Mouse (Mus musculus) frontal cortex, adult 2 months (tissue): ENCODE measurements around the gene Acrv1. TPM values are rescaled to one million over a fixed set of nuclear protein-coding genes. Genes with fewer than 3 reads are reported as not detected.
"Not testable (repeated sequence)": the region's sequence is repeated elsewhere in the genome, so short reads cannot be mapped to it uniquely, and the experiment has no call there.

Experiments
- DNase-seq, 2 experiments: peaks; one replicate each; pipeline ENCODE4 v3.0.0; 2022; ENCODE audit warnings: low spot score in 1 of 2; ENCODE audit errors: extremely low spot score in 1 of 2
- polyA plus RNA-seq: library from polyadenylated mRNA; depleted of rRNA; stranded (reverse); fragments of >200 nt; gene quantifications from 2 replicates; pipeline ENCODE4 v1.2.3, GENCODE M21; 2012; rRNA removed

Acrv1 gene
- polyA plus RNA-seq: not detected in 2 replicates

DNA sequence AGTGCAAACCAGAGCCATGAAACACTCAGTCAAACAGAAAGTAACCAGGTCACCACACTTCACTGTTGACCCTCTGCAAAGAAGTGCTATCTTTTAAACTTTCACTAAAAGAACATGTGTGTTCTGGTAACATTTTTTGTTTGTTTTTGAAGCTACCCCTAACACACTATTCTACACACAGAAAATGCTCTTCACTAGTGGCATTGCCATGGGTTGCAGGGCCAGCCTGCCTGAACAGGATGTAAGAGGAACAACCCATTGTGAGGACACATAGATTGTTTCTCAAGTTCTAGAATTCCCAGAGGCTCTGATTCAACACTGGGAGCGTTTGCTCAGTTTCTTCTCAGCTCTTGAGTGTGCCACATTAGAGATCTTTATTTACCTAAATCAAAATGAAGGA is at the start of gene Acrv1:
Acrv1 (plus strand) TSS at position 301 of the 400 bp plus-strand sequence.
- no peak for DNase-seq

DNA sequence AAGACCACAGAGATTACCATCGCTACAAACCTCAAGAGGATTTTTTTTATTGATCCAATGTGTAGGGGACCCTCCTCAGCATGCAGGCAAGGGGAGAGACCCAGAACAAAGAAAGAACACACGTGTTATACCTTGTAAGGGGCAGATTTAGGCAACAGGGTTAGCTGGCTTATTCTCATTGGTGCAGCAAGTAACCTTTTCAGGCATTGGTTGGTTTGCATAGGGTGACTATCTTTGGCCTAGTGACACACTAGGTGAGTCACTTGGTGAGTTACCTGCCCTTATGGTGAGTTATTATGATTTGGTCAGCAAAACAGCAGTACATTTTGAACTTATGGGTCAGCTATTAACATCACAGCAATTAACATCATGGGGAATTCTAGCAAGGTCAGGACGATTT is 49.7 kb upstream of the Acrv1 start, which contains the start of gene A630095E13Rik:
A630095E13Rik (minus strand) TSS at position 101 of the 400 bp plus-strand sequence.
- DNase-seq: not testable (repeated sequence)

DNA sequence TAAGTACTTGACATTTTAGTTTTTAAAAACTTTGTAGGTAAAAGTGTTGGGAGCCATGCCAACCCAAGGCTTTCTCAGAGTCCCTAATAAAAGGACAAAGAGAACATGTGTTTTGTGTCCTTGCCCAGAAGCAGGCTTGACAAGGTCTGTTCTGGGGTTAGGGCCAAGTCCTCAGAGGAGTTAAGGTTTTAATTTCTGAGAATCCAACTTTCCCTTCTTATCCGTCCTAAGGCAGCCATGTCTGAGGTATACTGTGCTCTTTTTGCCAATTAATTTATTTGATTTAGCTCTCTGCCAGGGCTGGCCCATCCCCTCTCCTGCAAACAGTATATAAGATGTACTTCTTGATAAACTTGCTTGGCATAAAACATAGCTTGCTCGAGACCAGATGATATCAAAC is 11.6 kb upstream of the Acrv1 start:
- no peak for DNase-seq

DNA sequence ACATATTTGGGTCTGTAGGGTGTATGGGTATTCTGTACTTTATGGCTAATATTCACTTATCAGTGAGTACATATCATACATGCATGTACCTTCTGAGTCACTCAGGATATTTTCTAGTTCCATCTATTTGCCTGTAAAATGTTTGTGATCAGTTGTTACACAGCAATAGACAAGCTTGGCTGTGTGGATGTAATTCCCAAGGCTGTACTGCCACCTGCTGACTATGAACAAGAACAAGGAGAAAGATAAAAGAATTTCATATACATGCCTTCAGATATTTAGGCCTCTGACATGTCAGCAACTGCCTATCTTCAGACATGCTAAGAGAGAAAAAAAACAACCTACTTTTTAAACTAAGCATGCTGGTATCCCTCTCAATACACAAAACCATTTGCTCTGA is 5.7 kb upstream of the Acrv1 start:
- peak in 1 of 2 experiments; percentile 58 for DNase-seq

DNA sequence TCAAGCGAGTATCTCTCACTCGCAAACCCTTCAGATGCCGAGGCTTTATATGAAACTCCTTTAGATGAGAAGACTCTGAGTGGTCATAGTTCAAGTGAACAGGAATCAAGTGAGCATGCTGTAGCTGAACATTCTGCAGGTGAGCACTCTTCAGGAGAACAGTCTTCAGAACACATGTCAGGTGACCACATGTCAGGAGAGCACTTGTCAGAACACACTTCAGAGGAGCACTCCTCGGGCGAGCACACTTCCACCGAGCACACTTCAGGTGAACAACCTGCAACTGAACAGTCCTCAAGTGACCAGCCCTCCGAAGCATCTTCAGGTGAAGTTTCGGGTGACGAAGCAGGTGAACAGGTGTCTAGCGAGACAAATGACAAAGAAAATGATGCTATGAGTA is 1.3 kb downstream of the Acrv1 start:
- DNase-seq: no peak

DNA sequence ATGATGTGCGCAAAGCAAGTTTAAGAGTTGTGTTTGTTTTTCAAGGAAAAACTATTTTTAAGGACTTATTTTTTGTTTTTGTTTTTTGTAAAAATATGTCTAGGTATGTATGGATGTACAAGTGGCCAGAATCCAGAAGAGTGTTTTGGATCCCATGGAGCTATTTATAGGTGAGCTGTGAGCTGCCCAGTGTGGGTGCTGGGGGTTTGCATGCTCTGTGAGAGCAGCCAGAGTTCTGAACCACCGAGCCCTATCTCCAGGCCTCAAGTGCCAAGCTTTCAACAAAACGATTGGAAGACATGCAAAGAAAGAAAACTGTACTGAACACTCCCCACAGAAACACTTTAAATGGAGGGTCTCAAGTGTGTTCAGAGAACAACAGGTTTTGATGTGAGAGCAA is 12.9 kb downstream of the Acrv1 start:
- no peak for DNase-seq

DNA sequence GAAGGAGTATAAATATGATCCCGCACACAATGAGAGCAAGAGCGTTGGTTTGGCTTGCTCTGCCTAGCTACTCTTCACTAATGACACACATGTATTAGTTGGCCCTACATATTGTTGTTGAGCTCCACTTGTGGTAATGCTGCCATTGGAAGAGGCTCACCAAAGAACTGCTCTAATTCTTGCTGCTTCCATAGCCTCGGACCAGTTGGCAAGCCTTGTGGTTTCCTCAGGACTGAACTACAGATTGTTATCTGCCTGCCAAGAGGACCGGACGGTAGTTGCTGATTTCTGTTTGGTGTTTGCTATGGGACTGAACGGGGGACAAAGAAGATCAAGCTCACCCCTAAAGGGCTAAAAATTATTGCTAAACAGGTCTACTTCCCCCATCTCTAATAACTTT is 14.3 kb downstream of the Acrv1 start:
- no peak for DNase-seq

DNA sequence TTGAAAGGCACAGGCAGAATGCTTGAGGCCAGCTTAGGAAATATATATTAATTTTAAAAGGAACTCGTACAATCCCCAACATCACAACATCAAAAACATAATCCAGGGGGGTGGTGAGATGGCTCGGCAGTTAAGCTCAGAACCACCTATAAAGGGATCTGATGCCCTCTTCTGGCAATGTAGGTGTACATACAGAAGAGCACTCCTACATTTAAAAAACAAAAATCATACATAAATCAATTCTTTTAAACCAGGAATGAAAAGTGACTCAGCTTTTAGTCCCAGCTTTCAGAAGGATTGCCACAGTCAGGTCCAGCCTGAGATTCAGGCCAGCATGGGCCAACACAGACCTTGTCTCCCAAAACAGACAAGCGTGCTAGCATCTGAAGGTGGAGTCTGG is 23.6 kb downstream of the Acrv1 start:
- DNase-seq: peak in 1 of 2 experiments; percentile 18

DNA sequence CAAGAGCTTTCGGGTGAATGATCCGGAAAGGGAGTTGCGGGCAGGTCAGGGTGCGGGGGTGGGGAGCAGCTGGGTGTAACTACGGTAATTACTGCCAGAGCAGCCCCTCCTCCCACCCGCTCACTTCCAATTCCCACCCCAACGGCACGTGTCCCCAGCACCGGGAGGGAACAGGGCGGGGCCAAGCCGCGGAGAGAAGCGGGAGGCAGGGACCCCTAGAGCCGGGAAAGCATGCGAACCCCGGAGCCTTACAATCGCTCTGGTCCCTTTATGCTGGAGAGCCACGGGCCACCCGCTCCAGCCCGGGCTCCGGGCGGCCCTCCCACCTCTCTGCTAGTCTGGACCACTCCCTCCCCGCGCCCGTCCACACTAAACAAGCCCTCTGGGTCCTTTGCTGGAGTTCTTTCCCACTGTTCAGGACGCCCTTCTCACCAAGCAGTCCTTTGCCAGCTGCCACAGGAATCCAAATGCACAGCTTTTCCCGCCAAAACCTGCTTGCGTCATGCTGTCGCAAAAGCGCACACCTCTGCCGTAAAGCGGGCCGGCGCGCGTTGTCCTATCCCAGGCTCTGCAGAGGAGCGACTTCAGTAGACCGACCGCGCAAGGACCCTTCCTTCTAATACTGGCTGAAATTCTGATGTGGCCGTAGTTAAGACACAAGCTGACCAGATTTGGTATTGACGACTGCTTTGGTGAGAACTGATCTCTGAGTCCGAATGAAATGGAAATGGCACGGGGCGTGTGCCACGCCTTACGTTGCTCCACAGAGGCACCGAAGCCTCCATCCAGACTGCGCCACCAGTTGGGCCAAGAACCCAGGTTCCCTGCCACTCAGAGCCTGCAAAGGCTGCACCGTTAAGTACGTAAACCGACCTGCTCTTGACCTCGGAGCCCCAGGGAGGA is 33.4 kb downstream of the Acrv1 start:
- peak; percentile 85 to 95 for DNase-seq

DNA sequence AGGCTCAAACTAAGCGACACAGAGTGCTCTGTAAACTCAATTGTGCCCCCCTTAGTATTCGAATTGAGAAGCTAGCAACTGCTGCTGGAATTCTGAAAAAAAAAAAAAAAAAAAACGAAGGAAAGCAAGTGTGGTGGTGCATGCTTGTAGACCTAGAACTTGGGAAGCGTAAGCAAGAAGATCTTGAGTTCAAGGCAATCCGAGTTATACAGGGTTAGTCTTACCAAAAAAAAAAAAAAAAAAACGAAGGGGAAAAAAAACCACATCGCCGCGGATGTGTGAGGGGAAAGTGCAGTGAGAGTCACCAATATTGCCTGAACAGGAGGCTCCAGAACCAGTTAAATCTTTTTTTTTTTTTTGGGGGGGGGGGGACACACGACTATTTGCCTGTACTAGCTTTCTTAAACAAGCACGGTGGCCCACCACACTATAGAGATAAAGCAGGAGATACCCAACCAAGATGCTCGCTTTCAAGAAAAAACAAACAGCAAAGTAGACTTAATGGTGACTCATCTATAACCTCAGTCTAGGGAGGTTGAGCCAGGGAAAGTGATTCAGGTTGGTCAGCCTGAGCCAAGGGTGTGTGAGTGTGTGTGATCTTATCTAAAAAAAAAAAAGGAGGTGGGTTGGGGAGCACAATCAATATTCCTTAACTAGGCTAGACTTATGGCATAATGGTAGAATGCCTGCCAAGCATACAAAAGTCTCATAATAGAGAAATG is 34.2 kb downstream of the Acrv1 start, which contains the start of gene Chek1:
Chek1 (minus strand) TSS at position 32 of the 722 bp plus-strand sequence.
- DNase-seq: no peak

Other genes with a start within 250 kb of the Acrv1 start
- not detected in 2 replicates for gene Gm9513, start 217.6 kb upstream of the Acrv1 start, polyA plus RNA-seq
- gene Gm5615, start 151.3 kb upstream of the Acrv1 start, polyA plus RNA-seq: not detected in 2 replicates
- gene Gm17689, start 110.6 kb upstream of the Acrv1 start, polyA plus RNA-seq: not detected in 2 replicates
- gene A630095E13Rik, start 49.8 kb upstream of the Acrv1 start, polyA plus RNA-seq: 0.04 TPM in 1 of 2 replicates, not detected in the other
- 1.4 and 1.7 TPM in 2 replicates for gene Chek1, start 33.8 kb downstream of the Acrv1 start, polyA plus RNA-seq
- gene Stt3a, start 74.5 kb downstream of the Acrv1 start, polyA plus RNA-seq: 38.5 and 45.8 TPM in 2 replicates
- gene Ei24, start 104.2 kb downstream of the Acrv1 start, polyA plus RNA-seq: 128 and 130 TPM in 2 replicates
- gene Fez1, start 128.6 kb downstream of the Acrv1 start, polyA plus RNA-seq: 315 and 327 TPM in 2 replicates